Mouse (Mus musculus): ENCODE measurements around the gene Map3k12.
A peak's percentile ranks its signal among the peaks of the same experiment; 100 is the strongest.

Map3k12 gene

DNA sequence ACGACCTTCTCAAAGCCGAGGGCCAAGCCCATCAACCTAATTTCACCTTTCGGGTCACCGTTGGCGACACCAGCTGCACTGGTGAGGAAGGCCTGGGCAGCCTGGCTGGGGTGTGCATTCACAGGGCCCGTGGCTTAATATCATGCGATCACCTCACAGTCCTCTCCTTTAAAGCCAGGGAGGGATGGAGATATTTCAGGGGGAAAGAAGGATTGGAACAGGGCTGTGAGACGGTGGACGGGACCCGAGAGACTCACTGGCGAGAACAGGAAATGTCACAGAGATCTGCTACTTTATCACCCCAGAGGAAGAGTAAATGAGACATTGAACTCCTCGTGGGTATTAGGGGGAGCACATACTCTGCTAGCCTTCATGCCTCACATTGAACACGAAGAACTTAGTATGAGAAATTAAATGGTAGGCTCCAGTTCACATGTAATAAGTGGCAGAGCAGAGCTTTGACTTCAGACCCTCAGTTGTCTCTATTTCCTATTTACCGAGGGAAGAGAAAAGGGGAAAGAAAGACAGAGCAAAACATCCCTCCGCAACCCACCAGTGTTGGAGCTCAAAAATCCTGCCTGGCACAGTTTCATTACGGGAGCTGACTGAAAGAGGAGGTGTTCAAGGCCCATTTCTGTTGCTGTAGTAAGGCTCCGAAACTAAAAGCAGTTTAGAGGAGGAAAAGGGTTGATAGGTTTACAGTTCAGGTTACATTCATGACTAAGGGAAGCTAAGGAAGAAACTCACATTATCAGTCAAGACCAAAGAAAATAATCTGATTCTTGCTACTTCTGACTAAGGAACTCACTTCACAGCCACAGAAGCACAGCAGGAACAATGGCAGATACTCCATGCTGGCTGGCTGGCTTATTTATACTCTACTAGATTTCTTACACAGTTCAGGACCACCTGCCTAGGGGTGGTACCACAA, 2.6 kb upstream of the Map3k12 start:
- no peak for DNase-seq (ENCODE audit: low spot score)

DNA sequence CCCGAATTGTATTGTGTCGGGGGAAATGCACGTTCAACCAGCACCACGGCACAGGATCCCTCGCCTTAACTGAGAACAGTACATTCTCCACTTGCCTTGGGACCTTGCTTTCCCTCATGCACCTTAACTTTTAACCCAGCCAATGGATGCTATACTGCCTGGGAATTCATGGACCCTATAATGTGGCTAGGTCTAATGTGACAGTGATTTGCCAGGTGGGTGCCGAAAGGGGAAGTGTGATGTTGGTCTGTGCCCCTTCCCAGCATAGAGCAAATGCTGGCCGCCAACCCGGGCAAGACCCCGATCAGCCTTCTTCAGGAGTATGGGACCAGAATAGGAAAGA, 2.0 kb upstream of the Map3k12 start:
- no peak for DNase-seq (ENCODE audit: low spot score)

DNA sequence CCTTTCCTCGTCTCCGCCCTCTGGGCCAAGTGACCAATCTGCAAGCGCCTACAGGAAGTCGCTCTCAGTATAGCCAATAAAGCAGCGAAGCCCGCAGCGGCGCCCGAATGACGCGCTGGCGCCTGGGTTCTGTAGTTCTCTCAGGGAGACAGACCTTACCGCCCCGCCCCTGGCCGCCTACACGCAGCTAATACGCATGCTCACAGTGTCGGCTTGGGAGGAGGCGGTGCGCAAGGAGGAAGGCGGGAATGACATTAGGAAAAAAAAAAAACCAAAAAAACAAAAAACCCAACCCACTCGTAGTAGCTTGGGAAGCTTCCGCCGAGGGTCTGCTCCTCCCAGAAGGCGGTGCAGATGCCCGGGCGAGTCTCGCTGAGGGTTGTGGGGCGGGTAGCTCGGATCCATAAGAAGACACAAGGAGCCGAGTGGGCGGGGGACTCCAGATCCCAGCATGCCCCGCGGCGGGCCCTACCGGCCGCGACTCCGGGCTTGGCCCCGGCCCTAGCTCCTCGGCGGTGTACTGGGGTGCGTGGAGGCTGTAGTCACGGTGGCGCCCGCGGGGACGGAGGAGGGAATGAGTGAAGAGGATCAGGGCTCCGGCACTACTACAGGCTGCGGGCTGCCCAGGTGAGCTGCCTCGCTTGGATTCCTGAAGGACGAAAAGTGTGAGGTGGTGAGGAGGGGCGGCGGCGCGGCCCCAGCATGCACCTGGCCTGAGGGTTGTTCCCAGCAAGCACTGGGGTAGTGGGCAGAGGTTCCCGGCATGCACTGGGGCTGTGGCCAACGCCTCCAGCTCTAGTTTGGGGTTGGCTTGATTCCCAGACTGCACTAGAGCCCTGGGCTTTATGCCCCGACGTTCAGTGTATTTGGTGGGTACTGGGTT, 1.4 kb upstream of the Map3k12 start, which contains the start of gene Tarbp2:
Tarbp2 (plus strand) TSS at position 217 of the 883 bp plus-strand sequence.
- DNase-seq (ENCODE audit: low spot score) = peak; percentile 100

DNA sequence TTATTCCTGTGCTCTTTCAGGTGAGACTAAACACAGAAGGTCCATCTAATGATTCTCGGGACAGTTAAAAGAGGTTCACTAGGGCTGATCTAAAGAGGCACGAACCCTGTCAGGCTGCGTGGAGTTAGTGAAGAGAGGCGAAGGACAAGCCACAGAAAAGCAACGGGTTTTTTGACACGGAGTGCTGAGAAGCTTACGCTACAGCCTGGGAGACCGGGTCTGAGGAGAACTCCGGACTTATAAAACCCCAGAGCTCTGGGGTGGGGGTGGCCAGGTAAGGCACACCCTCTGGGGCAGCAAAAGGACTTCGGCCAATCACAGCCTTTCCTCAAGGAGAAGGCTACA, 739 bp upstream of the Map3k12 start:
- no peak for DNase-seq (ENCODE audit: low spot score)

DNA sequence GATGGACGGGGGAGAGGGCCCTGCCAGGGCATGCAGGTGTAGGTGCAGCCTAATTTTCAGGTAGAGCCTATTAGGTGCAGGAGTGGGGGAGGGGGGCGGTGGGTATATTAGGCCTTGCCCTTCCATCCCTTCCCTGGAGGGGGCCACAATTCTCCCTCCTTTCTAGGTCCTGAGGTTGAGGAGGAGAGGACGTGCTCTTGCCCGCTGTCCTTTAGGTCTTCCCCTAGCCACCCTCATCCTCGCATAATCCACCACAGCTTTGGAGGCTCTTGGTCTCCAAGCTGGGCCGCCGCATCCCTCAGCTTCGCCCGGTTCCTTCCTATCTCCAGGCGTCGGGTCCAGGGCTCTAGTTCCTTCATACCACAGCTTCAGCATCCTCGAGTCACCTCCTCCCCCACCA, 571 bp downstream of the Map3k12 start:
- DNase-seq (ENCODE audit: low spot score) = no peak

DNA sequence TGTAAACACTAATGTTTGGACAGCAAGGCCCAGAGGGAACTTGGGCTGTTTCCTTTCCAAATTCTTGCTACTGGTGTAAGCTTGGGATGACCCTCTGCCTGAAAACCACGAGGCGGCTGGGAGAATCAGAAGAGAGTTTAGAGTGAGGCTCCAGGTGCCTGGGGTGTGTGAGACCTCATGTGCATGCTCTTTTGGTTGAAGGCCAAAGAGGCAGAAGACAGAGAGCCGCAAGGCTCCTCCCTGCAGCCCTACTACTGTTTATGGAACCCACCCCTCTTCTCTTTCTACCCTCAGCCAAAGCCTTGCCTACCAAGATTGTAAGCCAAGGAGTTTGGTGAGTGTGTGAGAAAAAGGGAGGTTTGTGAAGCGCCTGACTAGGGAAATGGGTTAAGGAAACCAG, 1.1 kb downstream of the Map3k12 start:
- DNase-seq (ENCODE audit: low spot score) = no peak

DNA sequence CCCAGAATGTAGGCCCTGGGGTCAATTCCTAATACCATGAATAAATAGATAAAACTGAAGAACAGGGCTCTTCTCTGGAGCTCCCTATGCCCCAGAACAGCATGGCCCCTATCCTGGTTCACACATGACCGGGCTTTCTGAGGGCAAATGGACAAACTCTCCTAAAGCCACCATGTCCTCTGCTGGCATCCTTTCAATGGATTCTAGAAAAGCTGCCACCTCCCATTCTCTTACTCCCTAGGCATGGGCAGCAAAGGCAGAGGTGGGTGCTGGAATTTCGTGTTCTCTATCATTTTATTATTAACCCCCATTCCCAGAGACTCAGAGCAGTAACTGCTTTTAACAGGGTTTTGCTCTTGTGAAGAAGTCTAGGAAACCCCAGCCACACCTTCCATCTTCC, 1.6 kb downstream of the Map3k12 start:
- DNase-seq (ENCODE audit: low spot score) = no peak

DNA sequence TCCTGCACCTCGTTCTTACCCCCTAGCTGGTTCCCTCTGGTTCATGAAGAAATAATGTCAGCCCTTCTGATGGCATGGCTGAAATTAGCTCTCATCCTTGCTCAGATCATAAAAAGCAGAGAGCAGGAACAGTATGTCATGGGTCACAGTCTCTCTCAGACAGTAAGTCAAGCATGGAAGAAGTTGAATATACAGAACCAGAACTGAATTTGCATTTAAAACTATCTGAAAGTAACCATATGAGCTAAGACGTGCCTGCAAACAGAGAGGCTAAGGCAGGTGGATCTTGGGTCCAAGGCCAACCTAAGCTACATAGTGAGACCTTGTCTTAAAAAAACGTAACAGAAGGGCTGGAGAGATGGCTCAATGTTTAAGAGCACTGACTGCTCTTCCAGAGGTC, 3.9 kb downstream of the Map3k12 start:
- no peak for DNase-seq (ENCODE audit: low spot score)

DNA sequence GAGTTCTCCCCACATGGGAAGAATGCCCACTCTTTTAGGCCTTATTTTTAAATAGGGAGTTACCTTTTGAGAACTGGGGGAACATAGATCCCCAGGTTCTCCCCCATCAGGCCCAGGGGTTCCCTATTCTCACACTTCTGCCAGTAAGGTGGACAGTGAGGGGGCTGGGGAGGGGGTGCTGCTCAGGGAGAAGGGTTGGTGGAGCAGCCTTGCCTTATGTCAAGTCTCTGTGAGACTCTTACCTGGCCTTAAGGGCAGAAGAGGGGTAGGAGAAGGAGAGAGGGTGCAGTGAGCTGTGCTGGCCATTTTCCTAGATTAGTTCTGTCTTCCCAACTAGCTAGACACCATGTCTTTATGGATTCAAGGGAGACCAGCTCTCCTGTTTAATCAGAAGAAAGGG, 4.4 kb downstream of the Map3k12 start:
- no peak for DNase-seq (ENCODE audit: low spot score)

DNA sequence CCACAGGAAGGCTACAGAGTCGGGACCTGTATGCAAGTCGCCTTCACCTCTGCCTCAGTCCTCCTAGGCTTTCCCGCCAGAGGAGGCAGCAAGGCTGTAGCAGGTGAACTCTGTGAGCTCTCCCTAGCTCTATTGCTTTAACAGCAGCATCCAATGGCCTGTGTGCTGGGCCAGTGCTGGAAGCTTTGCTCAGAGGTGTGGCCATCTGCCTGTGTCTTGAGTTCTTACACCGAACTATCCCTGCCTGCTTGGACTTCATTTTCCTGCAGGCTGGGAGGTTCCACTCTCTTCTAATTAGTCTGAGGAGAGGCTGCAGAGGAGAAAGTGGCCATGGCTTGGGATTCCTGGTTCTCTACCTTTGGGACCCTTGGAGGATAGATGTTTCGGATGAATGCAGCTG, 4.9 kb downstream of the Map3k12 start:
- DNase-seq (ENCODE audit: low spot score) = no peak

DNA sequence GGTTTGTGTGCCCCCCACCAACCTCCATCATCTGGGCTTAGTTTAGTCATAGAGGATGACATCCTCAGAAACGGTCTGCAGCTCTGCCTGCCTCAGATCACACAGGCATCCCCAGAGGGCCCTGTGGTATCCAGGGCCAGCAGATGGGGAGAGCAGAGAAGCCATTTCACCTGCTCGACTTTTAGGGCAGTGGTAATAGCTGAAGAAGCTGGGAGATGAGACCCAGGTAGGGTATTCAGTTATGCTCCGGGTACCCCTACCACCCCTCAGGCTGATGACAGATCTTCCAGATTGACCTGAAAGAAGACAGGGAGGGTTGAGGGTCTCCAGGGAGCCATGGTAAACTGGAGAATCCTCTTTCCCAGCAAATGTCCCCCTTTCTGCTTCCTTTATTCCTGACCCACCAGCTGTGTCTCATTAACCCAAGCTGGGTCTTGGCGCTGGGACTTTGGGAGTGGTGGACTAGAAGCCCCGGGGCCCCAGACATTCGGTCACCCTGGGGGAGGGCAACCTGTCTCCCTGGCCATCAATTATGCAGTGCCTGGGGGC, 5.5 kb downstream of the Map3k12 start:
- no peak for DNase-seq (ENCODE audit: low spot score)

DNA sequence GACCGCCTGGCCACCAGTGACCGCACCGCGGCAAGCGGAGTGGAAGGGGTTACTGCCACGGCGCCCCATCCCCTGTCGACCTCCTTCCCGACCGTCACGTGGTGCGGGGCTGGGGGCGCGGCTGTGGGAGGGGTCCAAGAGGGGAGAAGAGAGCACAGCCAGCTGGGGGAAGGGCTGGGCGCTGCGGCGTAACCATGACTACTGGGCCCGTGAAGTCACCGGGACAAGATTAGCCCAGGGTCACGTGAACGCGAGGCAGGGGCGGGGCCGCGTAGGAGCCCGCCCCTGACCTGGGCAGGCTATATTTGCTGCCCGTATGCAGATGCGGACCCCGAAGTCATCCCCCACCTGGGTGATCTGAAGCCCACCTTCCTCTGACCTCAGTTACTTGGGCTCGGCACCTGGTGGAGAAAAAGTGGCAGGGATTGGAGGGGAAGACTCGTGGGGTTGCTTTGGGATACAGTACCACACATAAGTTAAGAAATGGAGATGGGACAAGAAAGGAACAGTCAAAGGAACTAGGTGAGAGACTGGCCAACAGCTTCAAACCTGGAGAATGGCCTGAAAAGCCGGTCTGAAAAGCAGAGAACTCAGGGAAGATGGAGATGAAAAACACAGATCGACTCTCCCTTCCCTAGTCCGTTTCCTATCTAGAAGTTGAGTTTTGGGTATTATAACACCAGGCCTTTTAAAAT, 6.1 kb downstream of the Map3k12 start:
- DNase-seq (ENCODE audit: low spot score) = peak; percentile 84

DNA sequence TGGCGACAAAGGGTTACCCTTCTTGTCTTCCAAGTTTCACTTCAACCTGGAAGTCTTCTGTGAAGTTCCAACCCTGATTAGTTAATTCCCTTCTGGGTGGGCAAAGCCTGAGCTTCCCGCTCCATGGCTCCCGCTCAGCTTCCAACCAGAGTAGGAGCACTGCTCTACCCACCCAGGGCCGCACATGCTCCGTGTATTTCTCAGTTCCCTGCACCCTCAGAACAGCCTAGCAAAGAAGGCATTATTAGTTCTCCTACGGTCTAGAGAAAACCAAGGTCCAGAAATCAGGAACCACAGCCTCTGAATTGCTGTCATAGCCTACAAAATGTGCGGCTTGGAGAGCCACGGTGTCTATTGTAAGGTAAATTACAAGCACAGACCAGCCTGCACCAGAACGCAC, 6.8 kb downstream of the Map3k12 start:
- no peak for DNase-seq (ENCODE audit: low spot score)

DNA sequence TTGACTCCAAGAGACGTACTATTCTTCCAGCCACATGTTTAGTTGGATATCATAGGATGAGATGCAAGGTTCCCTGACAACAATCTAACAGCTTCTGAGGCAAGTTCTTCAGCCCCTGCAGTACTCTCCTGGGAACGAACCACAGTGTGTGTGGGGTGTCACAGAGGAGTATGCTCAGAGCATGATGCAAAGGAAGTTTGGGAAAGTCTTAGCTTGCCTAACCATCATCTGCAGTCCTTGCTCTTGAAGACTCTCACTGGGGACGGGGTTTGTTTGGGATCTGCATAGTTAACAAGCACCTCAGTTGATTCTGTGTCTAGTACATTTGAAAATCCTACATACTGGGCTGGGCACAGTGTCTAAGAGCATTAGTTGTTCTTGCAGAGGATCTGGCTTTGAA, 8.5 kb downstream of the Map3k12 start:
- DNase-seq (ENCODE audit: low spot score) = no peak

DNA sequence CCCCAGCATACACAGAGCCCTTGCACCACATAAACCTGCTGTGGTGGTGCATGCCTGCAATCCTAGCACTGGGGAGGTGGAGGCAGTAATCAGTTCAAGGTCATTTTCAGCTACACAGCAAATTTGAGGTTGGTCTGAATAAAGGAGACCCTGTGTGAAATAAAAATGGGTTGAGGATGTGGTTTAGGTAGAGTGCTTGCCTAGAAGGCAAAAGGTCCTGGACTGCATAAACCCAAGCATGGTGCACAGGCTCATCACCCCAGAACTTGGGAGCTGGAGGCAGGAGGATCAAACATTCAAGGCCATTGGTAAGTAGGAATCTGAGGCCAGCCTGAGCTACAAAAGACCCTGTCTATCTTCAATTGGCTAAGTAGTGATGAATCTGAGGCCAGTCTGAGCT, 9.3 kb downstream of the Map3k12 start:
- DNase-seq (ENCODE audit: low spot score) = no peak

DNA sequence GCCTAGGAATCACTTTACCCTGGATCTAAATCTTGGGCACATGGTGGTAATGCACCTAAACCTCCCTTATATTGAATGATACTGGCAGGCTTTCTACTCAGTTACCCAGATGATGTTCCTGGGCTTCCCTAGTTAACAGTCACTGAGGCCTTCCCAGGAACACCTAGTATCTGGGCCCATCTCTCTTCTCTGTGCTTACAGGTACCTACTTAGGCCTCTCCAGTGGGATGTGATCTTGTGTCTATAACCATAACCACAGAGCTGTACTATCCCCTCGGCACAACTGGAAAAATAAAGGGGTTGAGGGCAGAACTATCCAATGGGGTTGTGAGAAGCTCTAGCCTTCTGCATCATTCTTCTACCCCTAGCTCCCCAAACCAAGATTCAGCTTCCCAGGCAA, 10.0 kb downstream of the Map3k12 start:
- no peak for DNase-seq (ENCODE audit: low spot score)

DNA sequence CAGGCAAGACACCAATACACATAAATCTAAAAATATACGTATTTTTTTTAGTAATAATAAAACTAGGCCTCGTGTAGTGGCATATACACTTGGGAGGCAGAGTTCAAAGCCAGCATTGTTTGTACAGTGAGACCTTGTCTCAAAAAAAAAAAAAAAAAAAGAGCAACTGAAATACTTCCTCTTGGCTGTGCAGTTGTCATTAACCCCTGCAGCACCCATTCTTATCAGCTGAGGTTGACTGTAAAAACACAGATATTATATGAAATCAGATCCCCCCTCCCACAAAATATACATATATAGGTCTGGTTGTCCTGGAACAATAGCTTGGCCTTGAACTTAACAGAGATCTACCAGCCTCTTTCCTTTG, 10.4 kb downstream of the Map3k12 start:
- DNase-seq (ENCODE audit: low spot score) = no peak

DNA sequence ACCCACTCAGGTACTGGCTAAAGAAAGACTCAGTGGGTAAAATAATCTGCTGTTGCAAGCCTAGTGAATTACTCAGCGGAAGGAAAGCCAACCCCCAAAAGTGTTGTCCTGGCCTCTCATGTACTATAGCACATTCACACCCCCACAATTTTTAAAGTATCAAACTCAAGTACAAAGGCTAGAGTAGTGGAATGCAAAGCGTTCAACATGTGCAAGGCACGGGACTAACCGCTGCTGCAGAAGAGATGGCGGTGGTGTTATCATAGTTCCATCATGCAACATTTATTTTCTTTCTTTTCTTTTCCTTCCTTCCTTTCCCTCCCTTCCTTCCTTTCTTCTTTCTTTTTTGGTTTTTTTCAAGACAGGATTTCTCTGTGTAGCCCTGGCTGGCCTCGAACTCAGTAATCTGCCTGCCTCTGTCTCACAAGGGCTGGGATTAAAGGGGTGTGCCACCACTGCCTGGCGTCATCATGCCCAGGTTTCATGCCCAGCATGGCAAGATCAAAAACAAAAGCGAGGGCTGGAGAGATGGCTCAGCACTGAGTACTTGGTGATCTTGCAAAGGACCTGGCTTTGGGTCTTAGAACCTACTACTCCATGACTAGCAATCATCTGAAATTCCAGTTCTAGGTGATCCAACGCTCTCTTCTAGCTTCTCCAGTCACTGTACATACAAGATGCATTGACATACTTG, 10.9 kb downstream of the Map3k12 start:
- no peak for DNase-seq (ENCODE audit: low spot score)

DNA sequence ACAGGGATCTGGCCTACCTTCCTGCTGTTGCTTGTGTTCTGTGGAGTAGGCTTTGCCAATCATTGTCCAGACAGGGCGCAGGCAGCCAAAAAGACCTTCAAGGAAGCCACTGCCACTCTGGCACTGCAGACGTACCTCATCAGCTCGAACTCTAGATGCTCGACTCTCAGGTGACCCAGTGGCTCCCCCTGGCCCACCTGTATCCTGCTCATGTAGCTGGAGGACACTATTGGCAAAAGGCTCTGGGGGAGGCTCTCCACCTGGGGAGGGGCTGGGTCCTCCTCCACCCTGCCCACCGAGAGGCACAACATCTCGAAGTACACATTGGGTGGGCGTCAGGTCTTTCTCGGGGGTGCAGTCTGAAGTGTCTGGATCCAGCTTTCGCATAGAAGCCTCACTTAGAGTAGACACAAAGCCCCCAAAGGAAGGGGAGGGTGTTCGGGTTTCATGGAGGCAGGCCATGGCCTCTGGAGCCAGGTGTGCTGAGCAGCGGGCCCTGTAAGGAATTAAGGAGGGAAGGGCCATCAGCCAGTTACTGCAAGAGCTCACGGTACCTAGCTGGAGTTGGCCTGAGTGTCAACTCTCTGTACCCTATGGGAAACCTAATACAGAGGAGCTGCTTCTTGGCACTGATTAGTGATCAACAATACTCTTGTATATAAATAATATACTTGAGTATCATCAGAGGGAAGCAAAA, 11.6 kb downstream of the Map3k12 start:
- DNase-seq (ENCODE audit: low spot score) = no peak

DNA sequence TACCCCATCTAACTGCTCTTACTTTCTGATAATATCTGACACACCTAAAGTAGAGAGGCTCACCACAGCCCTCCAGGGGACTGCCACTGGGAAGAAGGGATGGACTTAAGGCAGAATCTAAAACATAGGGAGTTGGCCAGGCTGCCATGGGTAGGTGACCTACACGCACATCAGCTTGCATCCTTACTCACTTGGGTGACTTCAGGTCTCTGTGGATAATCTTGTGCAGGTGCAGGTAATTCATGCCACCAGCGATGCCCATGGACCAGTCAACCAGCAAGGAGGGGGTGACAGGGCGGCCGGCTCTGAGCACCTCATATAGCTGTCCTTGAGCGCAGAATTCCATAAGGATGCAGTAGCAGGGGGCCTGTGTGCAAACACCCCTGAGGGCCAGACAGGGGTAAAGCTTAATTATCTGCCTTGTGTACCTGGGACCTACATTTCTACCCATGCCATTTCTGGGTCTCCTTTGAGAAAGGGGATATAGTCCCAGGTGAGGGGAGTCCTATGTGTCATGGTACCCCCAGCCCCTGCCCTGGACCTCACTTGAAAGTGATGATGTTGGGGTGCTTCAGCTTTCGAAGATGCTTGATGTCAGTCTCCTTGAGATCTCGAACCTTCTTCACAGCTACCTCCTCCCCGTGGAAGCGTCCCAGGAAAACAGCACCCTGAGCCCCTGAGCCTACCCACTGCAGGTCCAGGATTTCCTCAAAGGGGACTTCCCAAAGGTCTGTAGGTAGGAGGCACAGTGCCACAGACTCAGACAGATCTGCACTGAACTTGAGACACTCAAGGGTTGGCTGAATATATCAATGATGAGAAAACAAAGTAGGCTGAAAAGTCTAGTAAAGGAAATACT, 12.7 kb downstream of the Map3k12 start:
- no peak for DNase-seq (ENCODE audit: low spot score)
